Mouse (Mus musculus): ENCODE measurements around the gene Pet100.

The Pet100 gene

DNA sequence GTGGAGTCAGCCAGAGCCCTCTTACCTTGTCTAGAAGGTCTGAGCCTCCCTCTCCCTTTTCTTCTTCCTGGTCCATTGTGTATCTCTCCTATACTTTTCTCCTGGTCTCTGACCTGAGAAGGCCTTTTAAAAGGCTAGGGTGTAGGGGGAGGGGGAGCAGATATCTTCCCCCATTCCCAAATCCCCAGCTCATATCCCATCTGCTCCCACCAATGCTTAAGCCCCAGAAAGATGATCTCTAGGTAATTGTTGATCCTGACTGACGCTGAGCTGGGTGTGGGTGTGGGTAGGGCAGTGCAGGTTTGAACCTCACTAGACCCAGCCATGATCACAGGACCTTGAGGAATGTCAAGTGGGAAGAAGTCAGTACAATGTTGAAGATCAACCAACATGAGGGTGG, 4.1 kb downstream of the Pet100 start, which contains the start of gene Pcp2:
Gene Pcp2 (minus strand): TSS at position 101 of the 400 bp plus-strand sequence.
- DNase-seq (ENCODE audit: low read depth in 1 of 2, low spot score in 2 of 2), result no peak

DNA sequence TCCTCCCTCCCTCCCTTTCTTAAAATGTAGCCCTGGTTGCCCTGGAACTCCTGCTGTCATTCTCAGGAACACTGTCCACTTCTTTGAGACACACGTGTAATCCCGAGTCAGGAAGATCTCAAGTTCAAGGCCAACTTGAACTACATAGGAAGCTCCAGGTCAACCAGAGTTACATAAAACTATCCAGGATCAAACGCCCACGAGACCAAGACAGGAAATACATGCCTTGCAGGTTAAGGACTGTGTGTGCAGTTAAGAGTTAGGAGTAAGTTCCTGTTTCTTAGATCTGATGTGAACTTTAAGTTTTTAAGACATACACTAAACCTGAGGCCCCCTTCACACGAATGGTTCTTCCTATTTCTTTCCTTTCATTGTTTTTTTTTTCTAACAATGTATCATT, 5.6 kb downstream of the Pet100 start:
- DNase-seq (ENCODE audit: low read depth in 1 of 2, low spot score in 2 of 2), result no peak

DNA sequence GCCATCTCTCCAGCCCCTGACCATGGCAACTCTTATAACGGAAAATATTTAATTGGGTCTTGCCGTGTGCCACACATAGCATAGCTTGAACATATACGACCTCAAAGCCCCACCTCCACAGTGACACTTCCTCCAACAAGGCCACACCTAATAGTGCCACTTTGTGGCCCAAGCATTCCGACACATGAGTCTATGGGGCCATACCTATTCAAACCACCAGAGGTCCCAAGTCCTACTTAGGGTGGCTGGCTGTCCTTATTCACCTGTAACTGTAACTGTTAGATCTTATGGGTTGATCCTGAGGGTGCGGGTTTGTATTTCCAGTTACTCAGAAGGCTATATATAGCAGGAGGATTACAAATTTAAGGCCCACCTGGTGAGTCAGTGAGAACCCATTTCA, 6.7 kb downstream of the Pet100 start:
- DNase-seq (ENCODE audit: low read depth in 1 of 2, low spot score in 2 of 2), result peak in 1 of 2 experiments; percentile 28

DNA sequence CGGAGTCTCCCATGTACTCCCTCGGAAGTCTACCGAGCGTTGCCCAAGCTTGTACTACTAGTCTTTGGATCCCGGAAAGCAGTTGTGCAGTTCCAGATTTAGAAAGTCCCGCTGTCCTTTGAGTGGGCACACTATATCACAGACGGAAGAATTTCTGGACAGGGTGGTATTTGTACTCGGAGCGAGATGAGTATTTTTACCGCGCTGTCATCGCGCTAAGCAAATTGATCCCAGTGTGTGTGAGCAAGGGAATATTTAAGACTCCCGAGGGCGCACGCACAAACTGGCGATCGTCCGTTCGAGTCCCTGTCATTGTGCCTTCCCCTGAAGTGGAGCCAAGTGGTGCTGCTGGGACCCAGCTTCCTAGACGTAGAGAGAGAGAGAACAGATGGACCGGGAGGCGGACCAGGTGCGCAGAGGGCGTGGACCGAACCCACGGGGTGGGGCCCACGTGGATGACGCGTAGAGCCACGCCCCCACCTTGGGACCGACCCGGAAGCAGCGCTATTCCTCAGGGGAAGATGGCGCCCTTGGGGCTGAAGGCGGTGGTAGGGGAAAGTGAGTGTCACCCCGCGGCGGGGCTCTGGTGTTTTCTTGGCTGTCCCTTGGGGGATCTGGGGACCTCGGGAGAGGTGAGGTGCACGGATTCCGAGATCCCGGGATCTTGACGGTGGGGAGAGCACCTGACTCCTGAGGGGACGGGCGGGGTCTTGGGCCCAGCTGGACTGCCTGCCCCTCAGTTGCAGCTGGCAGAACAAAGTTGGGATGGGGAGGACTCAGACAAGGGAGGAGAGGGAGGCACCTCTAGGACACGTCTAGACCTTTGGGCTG, 9.5 kb downstream of the Pet100 start, which contains the start of gene Stxbp2:
Gene Stxbp2 (plus strand): TSS at position 309 of the 831 bp plus-strand sequence.
- peak; percentile 44 to 63 for DNase-seq (ENCODE audit: low read depth in 1 of 2, low spot score in 2 of 2)

DNA sequence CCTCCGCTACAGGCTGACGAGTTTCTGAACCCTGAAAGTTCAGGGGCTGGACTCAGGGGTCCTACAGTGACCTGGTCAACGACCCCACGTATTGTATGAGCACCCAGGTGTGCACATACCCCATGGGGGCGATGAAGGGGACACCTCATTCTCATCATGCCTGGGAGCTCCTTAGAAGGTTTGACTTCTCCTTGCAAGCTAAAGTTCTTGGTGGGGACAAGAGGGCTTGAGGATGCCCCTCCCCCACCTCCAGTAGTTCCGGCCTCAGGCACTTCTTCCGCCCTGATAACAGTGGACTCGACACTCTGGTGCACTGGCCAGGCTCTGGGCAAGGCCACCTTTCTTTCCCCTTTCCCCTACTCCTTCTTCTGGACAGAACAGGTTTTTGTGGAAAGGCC, 10.1 kb downstream of the Pet100 start:
- DNase-seq (ENCODE audit: low read depth in 1 of 2, low spot score in 2 of 2), result no peak

DNA sequence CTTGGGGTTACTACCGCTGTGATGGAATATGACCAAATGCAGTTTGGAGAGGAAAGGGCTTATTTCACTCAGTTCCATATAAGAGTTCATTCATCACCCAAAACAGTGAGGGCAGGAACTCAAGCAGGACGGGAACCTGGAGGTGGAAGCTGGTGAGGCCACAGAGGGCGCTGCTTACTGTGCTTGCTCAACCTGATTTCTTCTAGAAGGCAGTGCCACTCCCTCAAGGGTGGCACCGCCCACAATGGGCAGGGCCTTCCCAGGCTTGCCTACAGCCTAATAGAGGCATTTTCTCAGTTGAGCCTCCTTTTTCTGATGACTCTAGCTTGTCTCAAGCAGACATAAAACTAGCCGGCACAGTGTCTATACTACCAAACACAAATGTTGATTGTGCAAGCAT, 24.5 kb downstream of the Pet100 start:
- peak; percentile 62 to 79 for DNase-seq (ENCODE audit: low read depth in 1 of 2, low spot score in 2 of 2)

DNA sequence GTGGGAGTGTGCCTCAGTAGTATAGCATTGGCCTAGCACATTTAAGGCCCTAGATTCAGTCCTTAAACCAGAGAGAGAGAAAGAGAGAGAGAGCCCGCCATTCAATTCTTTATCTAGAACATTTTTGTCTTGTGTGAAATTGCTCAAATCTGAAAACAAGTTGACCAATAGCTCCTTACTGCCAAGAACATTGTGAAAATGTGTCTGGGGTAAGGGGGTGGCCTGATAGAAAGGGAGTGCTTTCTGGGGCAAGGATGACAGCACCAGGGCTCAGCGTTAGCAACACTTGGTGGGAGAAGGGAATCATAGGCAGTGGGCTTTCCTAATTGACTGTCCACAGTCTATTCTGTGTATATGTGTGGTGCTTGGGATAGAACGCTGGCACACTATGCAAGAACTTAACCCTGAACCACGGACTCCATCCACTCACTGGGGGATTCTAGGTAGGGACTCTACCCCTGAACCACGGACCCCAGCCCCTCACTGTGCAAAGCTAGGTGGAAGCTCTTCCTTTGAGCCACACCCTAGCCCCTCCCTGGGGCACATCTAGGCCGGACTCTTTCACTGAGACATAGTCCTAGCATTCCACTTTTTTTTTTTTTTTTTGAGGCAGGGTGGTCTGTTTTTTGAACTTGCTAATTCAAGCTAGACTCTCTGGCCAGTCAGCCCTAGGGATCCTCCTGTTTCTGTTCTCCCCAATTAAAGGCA, 25.6 kb downstream of the Pet100 start:
- no peak for DNase-seq (ENCODE audit: low read depth in 1 of 2, low spot score in 2 of 2)

DNA sequence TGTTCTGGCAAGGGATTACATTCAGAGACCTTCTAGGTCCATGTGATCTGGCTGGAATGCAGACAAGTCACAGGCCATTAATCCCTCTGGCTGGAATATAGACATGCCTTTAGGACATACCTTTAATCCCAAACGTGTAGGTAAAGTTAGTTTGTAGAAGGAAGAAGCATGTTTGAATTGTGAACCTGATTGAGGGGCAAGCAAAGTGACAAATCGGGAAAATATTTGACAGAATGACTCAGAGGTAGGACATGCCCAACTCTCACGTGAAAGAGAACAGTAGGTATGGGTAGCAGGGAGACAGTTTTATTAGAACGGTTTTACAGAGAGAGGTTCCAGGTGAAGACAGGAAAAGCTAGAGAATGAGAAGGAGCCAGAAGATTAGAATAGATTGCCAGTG, 26.2 kb downstream of the Pet100 start:
- no peak for DNase-seq (ENCODE audit: low read depth in 1 of 2, low spot score in 2 of 2)

DNA sequence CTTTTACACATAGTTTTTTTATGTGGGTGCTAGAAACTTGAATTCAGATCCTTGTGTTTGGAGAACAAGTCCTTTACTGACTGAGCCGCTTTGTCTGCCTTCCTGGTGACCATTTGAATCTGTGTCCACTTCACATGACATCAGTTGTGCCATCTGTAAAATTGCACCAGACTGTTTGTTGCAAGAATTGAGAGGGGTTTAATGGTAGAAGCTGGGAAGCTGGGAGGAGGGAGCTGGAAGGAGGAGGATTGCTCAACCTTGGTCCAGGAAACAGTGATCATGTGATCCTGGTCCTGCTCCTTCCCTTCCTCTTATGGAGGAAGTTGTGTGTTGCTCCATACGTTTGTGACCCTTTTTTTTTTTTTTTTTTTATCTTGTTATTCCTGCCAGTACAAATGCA, 26.9 kb downstream of the Pet100 start:
- DNase-seq (ENCODE audit: low read depth in 1 of 2, low spot score in 2 of 2), result peak in 1 of 2 experiments; percentile 9

DNA sequence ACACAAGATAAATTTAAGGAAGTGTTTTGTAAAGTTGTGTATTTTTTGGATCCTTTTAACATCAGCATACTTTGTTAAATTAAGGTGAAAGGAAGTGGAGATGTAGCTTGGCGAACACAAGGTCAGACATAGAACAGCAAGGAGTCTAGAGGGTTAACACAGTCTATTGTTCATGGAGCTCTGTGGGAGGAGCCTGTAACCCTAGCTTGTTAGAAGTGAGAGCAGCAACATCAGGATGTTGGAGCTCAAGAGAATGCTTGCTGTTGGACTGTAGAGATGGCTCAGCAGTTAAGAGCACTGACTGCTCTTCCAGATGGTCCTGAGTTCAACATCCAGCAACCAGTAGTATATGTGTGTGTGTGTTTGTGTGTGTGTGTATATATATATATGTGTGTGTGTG, 27.6 kb downstream of the Pet100 start:
- DNase-seq (ENCODE audit: low read depth in 1 of 2, low spot score in 2 of 2), result no peak

DNA sequence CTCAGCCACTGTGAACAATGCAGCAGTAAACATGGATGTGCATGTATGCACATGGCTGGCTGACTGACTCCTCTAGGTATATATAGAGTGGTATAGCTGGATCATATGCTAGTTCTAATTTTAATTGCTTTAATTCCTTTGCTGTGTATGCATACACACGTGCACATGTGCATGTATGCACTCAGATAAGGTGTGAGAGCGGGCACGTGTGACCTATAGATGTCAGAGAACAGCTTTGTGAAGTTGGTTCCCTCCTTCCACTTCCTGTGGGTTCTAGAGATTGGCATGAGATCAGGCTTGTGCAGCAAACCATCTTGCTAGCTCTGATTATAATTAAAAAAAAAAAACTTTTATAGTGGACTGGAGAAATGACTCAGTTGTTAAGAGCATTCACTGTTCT, 31.5 kb downstream of the Pet100 start:
- no peak for DNase-seq (ENCODE audit: low read depth in 1 of 2, low spot score in 2 of 2)

DNA sequence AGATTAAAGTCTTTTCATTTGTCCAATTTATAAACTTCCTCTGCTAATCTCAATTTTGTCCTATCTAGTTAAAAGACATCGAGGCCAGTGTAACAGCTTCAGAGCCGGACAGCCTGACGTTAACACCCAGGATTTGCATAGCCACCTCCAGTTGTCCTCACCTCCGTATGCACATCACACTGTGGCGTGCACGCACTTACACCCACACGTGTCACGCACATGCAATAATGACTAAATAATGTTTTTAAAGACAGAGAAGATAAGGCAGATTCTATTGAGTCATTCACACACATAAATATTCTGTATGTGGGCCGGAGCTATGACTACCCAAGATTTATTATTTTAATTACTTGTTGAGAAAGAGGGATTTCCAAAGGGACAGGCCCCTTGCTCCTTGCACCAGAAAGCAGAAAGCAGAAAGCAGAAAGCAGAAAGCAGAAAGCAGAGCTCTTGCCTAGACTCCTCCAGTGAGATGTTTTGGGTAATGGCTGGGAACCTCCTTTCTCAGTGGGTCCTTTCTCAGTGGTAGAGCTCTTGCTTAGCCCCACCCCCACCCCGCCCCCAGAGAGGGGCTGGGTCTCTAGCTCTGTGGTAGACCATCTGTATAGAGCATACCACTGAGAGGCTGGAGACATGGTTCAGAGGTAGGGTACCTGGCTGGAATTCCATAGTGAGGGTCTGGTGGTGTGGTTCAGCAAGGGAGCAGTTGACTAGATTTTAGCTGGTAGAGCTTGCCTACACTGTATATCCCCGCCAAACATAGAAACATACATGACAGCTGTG, 33.6 kb downstream of the Pet100 start:
- no peak for DNase-seq (ENCODE audit: low read depth in 1 of 2, low spot score in 2 of 2)

DNA sequence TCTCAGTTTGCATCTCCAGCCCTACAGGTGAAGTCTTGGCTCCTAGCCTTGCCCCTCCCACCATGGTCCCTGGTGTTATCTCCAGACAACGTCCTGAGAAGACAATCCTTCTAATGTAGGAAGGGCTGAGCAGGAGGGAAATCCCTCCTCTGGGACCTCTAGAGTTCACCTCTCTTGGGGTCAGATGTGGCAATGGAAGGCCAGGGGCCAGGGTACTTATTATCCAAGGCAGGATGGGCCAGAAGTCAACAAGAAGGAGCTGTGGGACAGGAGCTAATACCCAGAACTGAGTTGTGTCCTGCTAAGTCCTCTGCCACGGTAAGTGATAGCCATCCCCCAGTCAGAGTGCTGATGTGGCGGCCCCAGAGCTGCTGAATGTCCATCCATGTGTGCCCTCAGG, 34.2 kb downstream of the Pet100 start, which contains the start of gene Retn:
Gene Retn (plus strand): TSS at position 245 of the 400 bp plus-strand sequence.
- DNase-seq (ENCODE audit: low read depth in 1 of 2, low spot score in 2 of 2), result no peak

DNA sequence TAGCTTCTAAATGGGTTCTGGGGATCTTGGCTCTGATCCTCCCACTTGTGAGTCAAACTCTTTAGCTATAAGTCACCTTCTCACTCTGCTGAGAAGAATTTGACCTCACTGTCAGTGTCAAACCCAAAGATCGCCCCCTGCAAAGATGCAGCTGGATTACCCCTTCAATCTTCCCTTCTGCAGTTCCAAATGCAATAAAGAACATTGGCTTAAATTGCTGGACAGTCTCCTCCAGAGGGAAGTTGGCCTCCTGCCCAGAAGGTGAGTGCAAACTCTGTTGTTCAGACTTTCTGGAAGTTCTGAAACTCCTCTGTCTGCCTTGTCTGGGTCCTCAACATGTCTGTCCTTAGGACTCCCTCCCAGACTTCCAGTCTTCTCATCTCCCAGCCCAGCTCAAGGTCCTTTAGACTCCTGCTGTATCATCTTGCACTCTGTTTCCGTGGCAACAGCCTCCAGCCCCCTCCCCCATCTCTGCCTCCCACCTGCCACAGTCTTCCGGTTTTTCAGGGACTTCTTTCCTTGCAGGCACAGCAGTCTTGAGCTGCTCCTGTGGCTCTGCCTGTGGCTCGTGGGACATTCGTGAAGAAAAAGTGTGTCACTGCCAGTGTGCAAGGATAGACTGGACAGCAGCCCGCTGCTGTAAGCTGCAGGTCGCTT, 35.5 kb downstream of the Pet100 start:
- no peak for DNase-seq (ENCODE audit: low read depth in 1 of 2, low spot score in 2 of 2)

DNA sequence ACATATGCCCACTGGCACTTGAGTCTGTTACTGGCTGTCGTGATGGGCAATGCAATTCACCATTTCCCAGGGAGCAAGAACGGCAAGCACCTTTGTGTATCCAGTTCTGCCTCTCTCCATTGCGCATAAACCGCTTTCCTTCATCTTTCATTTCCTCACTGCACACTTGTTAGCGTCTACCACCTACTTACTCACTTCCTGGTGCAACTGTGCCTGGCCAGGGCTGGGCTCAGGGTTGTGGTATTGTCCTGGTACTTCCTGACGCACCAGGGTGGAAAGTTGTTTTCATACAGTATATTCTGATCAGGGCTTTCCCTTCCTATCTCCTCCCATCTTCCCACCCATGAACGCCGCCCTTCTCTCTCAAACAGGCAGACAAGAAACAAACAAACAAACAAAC, 39.5 kb downstream of the Pet100 start:
- no peak for DNase-seq (ENCODE audit: low read depth in 1 of 2, low spot score in 2 of 2)

DNA sequence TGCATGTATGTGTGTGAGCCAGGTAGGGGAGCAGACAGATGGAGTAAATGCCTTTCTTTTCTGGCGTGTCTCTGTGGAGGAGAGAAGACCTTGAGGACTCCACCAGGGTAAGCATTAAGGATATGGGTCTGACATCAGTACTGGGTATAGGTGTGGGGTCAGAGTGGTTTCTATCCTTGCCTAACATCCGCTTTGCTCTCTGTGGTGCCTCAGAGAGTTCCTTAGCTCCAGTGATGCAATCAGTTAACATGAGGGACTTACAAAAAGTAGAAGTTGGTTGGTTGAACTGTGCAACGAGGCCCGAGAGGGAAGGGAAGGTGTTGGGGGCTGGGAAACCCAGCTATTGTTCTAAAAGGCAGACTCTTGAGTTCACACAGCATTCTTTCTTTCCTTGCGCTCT, 43.1 kb downstream of the Pet100 start:
- peak; percentile 27 to 57 for DNase-seq (ENCODE audit: low read depth in 1 of 2, low spot score in 2 of 2)

DNA sequence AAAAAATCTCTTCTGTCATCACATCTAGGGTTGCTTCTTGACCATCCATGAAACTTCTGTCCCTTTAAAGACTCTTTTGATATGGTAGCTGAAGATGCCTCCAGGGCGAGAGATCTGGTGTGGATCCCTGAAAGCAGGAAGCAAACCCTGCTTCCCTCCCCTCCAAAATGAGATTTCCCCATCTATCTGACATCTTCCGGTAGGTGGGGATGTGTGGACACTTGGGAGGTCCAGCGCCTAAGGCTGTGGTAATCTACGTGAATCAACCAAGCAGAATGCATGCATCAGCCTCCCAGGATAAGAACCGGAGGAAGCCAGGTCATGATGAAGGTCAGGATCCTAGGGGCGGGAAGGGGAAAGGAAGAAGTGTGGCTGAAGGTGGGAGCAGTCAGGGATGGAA, 44.2 kb downstream of the Pet100 start, which contains the start of gene Mcemp1:
Gene Mcemp1 (plus strand): TSS at position 248 of the 400 bp plus-strand sequence.
- peak in 1 of 2 experiments; percentile 34 for DNase-seq (ENCODE audit: low read depth in 1 of 2, low spot score in 2 of 2)

DNA sequence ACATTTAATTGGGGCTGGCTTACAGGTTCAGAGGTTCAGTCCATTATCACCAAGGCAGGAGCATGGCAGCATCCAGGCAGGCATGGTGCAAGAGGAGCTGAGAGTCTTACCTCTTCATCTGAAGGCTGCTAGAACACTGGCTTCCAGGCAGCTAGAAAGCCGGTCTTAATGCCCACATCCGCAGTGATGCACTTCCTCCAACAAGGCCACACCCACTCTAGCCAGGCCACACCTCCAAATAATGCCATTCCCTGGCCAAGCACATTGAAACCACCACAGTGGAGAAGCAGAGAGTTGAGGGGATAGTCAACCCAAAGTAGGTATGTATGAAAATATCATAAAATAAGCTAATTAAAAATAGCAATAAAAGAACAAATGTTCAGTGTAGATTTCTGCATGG, 49.0 kb downstream of the Pet100 start:
- peak; percentile 60 to 71 for DNase-seq (ENCODE audit: low read depth in 1 of 2, low spot score in 2 of 2)

DNA sequence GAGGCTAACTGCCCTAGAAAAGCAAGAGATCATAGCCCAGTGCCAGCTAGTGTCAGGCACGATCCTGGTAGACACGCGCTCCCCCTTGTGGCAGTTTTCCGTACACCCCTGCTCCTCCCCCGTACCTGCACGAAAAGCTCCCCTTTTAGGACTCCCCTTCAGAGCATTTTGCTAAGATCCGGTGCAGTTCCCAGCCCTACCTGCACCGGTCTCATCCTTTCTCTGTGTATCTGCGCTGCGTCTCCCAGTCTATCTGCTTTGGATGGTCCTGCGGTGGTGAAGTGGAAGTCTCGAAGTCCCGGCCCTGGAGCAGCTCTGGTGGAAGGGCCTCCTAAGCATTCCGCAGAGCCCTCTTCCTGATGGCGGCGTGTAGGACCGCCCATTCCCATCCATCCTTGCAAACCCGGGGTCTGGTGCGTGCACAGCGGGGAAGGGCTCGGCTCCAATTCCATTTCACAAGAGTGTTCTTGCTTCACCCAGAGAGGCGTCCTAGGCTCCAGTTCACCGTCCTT, 50.7 kb downstream of the Pet100 start, which contains the start of gene Fcor:
Gene Fcor (minus strand): TSS at position 383 of the 512 bp plus-strand sequence.
- peak in 1 of 2 experiments; percentile 72 for DNase-seq (ENCODE audit: low read depth in 1 of 2, low spot score in 2 of 2)

DNA sequence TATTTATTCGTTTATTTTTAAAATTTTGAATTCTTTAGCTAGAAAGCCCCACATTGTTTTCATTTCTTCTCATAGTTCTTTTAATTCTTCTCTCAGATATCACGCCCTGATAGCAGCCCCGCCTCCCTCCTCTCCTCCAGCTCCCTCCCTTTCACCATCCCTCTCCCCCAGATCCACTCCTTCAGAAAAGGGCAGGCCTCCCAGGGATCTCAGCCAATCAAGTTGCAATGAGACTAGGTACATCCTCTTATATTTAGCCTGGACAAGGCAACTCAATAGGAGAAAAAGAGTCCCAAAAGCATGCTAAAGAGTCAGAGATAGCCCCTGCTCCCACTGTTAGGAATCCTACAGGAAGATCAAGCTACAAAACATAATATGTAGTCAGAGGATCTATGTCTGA, 53.3 kb downstream of the Pet100 start:
- DNase-seq (ENCODE audit: low read depth in 1 of 2, low spot score in 2 of 2), result no peak
